8 mouse cellular contexts compared by ENCODE assay signal in genomic region chr15:8382213-8382612, GRCm38 (mm10).
A peak's percentile ranks its signal among the peaks of the same experiment; 100 is the strongest.
DNase-seq lines count a peak whose midpoint lies in the region; ATAC-seq lines count a peak whose summit lies in the region.

No protein-coding gene starts in this region.

- 52% methylated on average over 3 of the region's 3 CpGs for WGBS in heart, embryonic 12.5 days

- H3K27me3 ChIP-seq in heart, embryonic 12.5 days (replicated peaks): no peaks in the 10 kb centered on the region

- H3K9me3 ChIP-seq in heart, embryonic 12.5 days (replicated peaks): no peaks in the 10 kb centered on the region

- no peak overlapping the region for H3K4me2 ChIP-seq in heart, embryonic 12.5 days

- H3K36me3 ChIP-seq in heart, embryonic 12.5 days: no peaks in the 10 kb centered on the region

- no peak overlapping the region for H3K9ac ChIP-seq in heart, embryonic 12.5 days

- no peak overlapping the region for H3K27ac ChIP-seq in heart, embryonic 12.5 days (ENCODE audit: poor library complexity, severe bottlenecking)

- ATAC-seq in heart, embryonic 12.5 days (ENCODE audit: insufficient number of reproducible peaks, low FRiP score): no peak

- no peaks in the 10 kb centered on the region for H3K4me1 ChIP-seq in heart, embryonic 12.5 days (replicated peaks)

- H3K4me3 ChIP-seq in heart, embryonic 12.5 days: no peak overlapping the region

- DNase-seq in heart, adult 8-10 months (ENCODE audit: low spot score): peak; percentile 63
- peak; percentile 30 for DNase-seq in right cerebral cortex, adult 18-20 months
- DNase-seq in right cerebral cortex, postnatal 25 days: no peak
- peak; percentile 81 for DNase-seq in brain, adult 2 months (ENCODE audit: low read depth, low spot score)
- peak; percentile 63 to 69 for DNase-seq in kidney, postnatal 36 days
- DNase-seq in thymus, postnatal 4 days: peak; percentile 51
- no peak for DNase-seq in ovary, postnatal 36 days (ENCODE audit: low spot score)

Comparison
In these comparisons a context has a peak if more than half of its experiments do, and no peak if none do; other contexts are left out.
1. DNase-seq: peak in heart, adult 8-10 months (single experiment), right cerebral cortex, adult 18-20 months (single experiment), brain, adult 2 months (single experiment), kidney, postnatal 36 days (2 of 2) and thymus, postnatal 4 days (single experiment); none in right cerebral cortex, postnatal 25 days (single experiment) and ovary, postnatal 36 days (single experiment).